In genomic region chr5:98189181-98190180, GRCm38 (mm10) we compare ENCODE assay signal across 9 mouse cellular contexts. TPM values are rescaled to one million over a fixed set of nuclear protein-coding genes. Genes with fewer than 3 reads are reported as not detected.
DNase-seq lines count a peak whose midpoint lies in the region; ATAC-seq lines count a peak whose summit lies in the region.
"Had no signal": no experiment of that assay in that cellular context is flagged by ENCODE, and none has a peak within 500 bp of the region (broad histone marks: within the 10 kb centered on the region; RNA-seq: fewer than 3 reads in every experiment).

No protein-coding gene starts in this region.

- no peak overlapping the region for H3K9ac ChIP-seq in embryonic facial prominence, embryonic 12.5 days
- H3K9ac ChIP-seq in limb, embryonic 13.5 days = no peak overlapping the region

- no peak for ATAC-seq in embryonic facial prominence, embryonic 12.5 days (ENCODE audit: insufficient number of reproducible peaks, insufficient read depth, low FRiP score, low TSS enrichment)
- no peak for ATAC-seq in limb, embryonic 13.5 days (ENCODE audit: low FRiP score, low read depth)
- no peak for ATAC-seq in megakaryocyte, adult 5-6 weeks (ENCODE audit: poor library complexity, severe bottlenecking)
- ATAC-seq: CD4-positive, CD25-positive, alpha-beta regulatory T cell, adult 4 months had no signal

- H3K27ac ChIP-seq in heart, embryonic 10.5 days = no peak overlapping the region
- no peak overlapping the region for H3K27ac ChIP-seq in embryonic facial prominence, embryonic 12.5 days
- H3K27ac ChIP-seq in limb, embryonic 13.5 days = no peak overlapping the region

- no peaks in the 10 kb centered on the region for H3K36me3 ChIP-seq in heart, embryonic 10.5 days
- H3K36me3 ChIP-seq in embryonic facial prominence, embryonic 12.5 days = no peaks in the 10 kb centered on the region
- H3K36me3 ChIP-seq in limb, embryonic 13.5 days = no peaks in the 10 kb centered on the region

- no peaks in the 10 kb centered on the region for H3K9me3 ChIP-seq in heart, embryonic 10.5 days
- no peaks in the 10 kb centered on the region for H3K9me3 ChIP-seq in embryonic facial prominence, embryonic 12.5 days
- no peaks in the 10 kb centered on the region for H3K9me3 ChIP-seq in limb, embryonic 13.5 days

- peaks cover 21% of the 10 kb centered on the region for H3K4me1 ChIP-seq in heart, embryonic 10.5 days
- peaks cover 18% of the 10 kb centered on the region for H3K4me1 ChIP-seq in embryonic facial prominence, embryonic 12.5 days
- peaks cover 30% of the 10 kb centered on the region for H3K4me1 ChIP-seq in limb, embryonic 13.5 days

- peak overlapping the region; percentile 32 for H3K4me2 ChIP-seq in embryonic facial prominence, embryonic 12.5 days (replicated peaks)
- peak overlapping the region; percentile 57 for H3K4me2 ChIP-seq in limb, embryonic 13.5 days (replicated peaks)

- H3K4me3 ChIP-seq in heart, embryonic 10.5 days = peak overlapping the region; percentile 44
- H3K4me3 ChIP-seq in embryonic facial prominence, embryonic 12.5 days = peak overlapping the region; percentile 19; the same call in 1 of the 2 replicates
- peak overlapping the region; percentile 27 for H3K4me3 ChIP-seq in limb, embryonic 13.5 days

- under 1% methylated on average over 31 of the region's 31 CpGs for WGBS in heart, embryonic 10.5 days
- under 1% methylated on average over 31 of the region's 31 CpGs for WGBS in embryonic facial prominence, embryonic 12.5 days
- WGBS in limb, embryonic 13.5 days = under 1% methylated on average over 31 of the region's 31 CpGs

- intact Hi-C loops in heart, postnatal 36 days (cut with DNase I) = loop anchor here (10.0 kb wide), 1 partner anchor 855 kb away; no protein-coding TSS in a partner anchor

- H3K27me3 ChIP-seq in heart, embryonic 10.5 days (ENCODE audit: insufficient read depth, poor library complexity, severe bottlenecking) = peaks cover 78% of the 10 kb centered on the region
- H3K27me3 ChIP-seq in embryonic facial prominence, embryonic 12.5 days = peaks cover 65% of the 10 kb centered on the region
- peaks cover 76% of the 10 kb centered on the region for H3K27me3 ChIP-seq in limb, embryonic 13.5 days

- DNase-seq in heart, embryonic 10.5 days (ENCODE audit: low spot score) = no peak
- DNase-seq in heart, postnatal 36 days = no peak
- DNase-seq in ES-CJ7 (ENCODE audit: low read depth, low spot score) = peak; percentile 17
- DNase-seq in urinary bladder, postnatal 10 days (ENCODE audit: low spot score) = no peak
- no peak for DNase-seq in adrenal gland, adult 8-10 months

RNA-seq across cellular contexts. Expression of gene Prdm8, which starts 22.5 kb away (rescaled TPM):
- polyA plus RNA-seq in heart, embryonic 10.5 days (2016; fragmentation: Nextera tagmentation; extraction: Ambion mirVana) = not detected in 2 replicates
- under 1 TPM; 0.25 to 0.35 TPM for total RNA-seq in heart, postnatal 36 days (2021)
- 0.29 and 0.31 TPM in 2 replicates for polyA plus RNA-seq in embryonic facial prominence, embryonic 12.5 days (2016; fragmentation: Nextera tagmentation; extraction: Ambion mirVana)
- 0.09 and 0.27 TPM in 2 replicates for polyA plus RNA-seq in limb, embryonic 13.5 days (2015; fragmentation: Nextera tagmentation; extraction: Ambion mirVana)
- under 1 TPM in 3 of 4 experiments, not detected in 1; 0.11 to 0.15 (median 0.12) TPM for total RNA-seq in adrenal gland, adult 8-10 months (2022)
- not detected in 2 replicates for total RNA-seq in megakaryocyte, adult 5-6 weeks (2015)
- total RNA-seq in megakaryocyte, adult 5-6 weeks (2017) = not detected in 2 replicates
- polyA plus RNA-seq: CD4-positive, CD25-positive, alpha-beta regulatory T cell, adult 4 months had no signal
